ENCODE assay signal across 7 mouse cellular contexts in genomic region chr19:6398447-6399284, GRCm38 (mm10). TPM values are rescaled to one million over a fixed set of nuclear protein-coding genes. Genes with fewer than 3 reads are reported as not detected.
DNase-seq lines count a peak whose midpoint lies in the region; ATAC-seq lines count a peak whose summit lies in the region.

No protein-coding gene starts in this region.

- H3K36me3 ChIP-seq in intestine, embryonic 14.5 days (ENCODE audit: control insufficient read depth, insufficient read depth, low read length), result no peaks in the 10 kb centered on the region
- H3K36me3 ChIP-seq in liver, embryonic 16.5 days (ENCODE audit: control insufficient read depth, insufficient read depth), result no peaks in the 10 kb centered on the region
- H3K36me3 ChIP-seq in neural tube, embryonic 12.5 days, result no peaks in the 10 kb centered on the region

- peak overlapping the region; percentile 98 for H3K4me2 ChIP-seq in intestine, embryonic 14.5 days (ENCODE audit: low read length)
- peak overlapping the region; percentile 80 for H3K4me2 ChIP-seq in liver, embryonic 16.5 days (ENCODE audit: low read depth, low read length)
- peak overlapping the region; percentile 100 for H3K4me2 ChIP-seq in neural tube, embryonic 12.5 days (replicated peaks)

- H3K9me3 ChIP-seq in intestine, embryonic 14.5 days (ENCODE audit: control insufficient read depth, low read length), result no peaks in the 10 kb centered on the region
- no peaks in the 10 kb centered on the region for H3K9me3 ChIP-seq in liver, embryonic 16.5 days (replicated peaks; ENCODE audit: control insufficient read depth, low read length)
- no peaks in the 10 kb centered on the region for H3K9me3 ChIP-seq in neural tube, embryonic 12.5 days

- peaks cover 35% of the 10 kb centered on the region for H3K4me1 ChIP-seq in intestine, embryonic 14.5 days (replicated peaks; ENCODE audit: control insufficient read depth, insufficient read depth, low read length)
- H3K4me1 ChIP-seq in liver, embryonic 16.5 days (ENCODE audit: control insufficient read depth, low read depth, low read length), result peaks cover 7% of the 10 kb centered on the region
- peaks cover 41% of the 10 kb centered on the region for H3K4me1 ChIP-seq in neural tube, embryonic 12.5 days

- H3K27ac ChIP-seq in intestine, embryonic 14.5 days (ENCODE audit: low read depth), result no peak overlapping the region; the same call in 1 of the 2 replicates
- H3K27ac ChIP-seq in liver, embryonic 16.5 days (ENCODE audit: low read length), result peak overlapping the region; percentile 73
- H3K27ac ChIP-seq in neural tube, embryonic 12.5 days, result 0 out of 2 replicates have a peak overlapping the region, but pooled peaks have one; percentile 37

- peak; percentile 42; the same call in 1 of the 2 replicates for ATAC-seq in intestine, embryonic 14.5 days (replicated peaks; ENCODE audit: low FRiP score, low TSS enrichment, low read depth)
- ATAC-seq in liver, embryonic 16.5 days (ENCODE audit: low read depth), result peak; percentile 37
- peak; percentile 46 for ATAC-seq in neural tube, embryonic 12.5 days (ENCODE audit: low FRiP score, low read depth)

- peaks cover 30% of the 10 kb centered on the region for H3K27me3 ChIP-seq in intestine, embryonic 14.5 days (replicated peaks; ENCODE audit: control insufficient read depth, insufficient read depth, low read length)
- H3K27me3 ChIP-seq in liver, embryonic 16.5 days (ENCODE audit: control insufficient read depth, insufficient read depth, low read depth, low read length), result peaks cover 36% of the 10 kb centered on the region
- H3K27me3 ChIP-seq in neural tube, embryonic 12.5 days (replicated peaks), result peaks cover 39% of the 10 kb centered on the region

- under 1% methylated on average over 38 of the region's 39 CpGs for WGBS in intestine, embryonic 14.5 days
- WGBS in liver, embryonic 16.5 days (ENCODE audit: insufficient replicate concordance), result under 1% methylated on average over 39 of the region's 39 CpGs
- under 1% methylated on average over 39 of the region's 39 CpGs for WGBS in neural tube, embryonic 12.5 days

- peak; percentile 65 for DNase-seq in ZHBTc4 (ENCODE audit: low read depth, low spot score)
- DNase-seq in cerebellum, postnatal 10 days, result peak; percentile 71 to 79
- peak; percentile 52 to 68 for DNase-seq in gastrocnemius, postnatal 4 days (ENCODE audit: low spot score in 2 of 2)
- peak; percentile 72 for DNase-seq in intestine, embryonic 14.5 days (ENCODE audit: low spot score)
- DNase-seq in thymus, postnatal 36 days, result peak; percentile 94 to 95

- peak overlapping the region; percentile 52 for H3K4me3 ChIP-seq in intestine, embryonic 14.5 days (ENCODE audit: low read depth, low read length)
- H3K4me3 ChIP-seq in liver, embryonic 16.5 days (ENCODE audit: low read depth, low read length), result peak overlapping the region; percentile 58
- peak overlapping the region; percentile 57 for H3K4me3 ChIP-seq in neural tube, embryonic 12.5 days

- H3K9ac ChIP-seq in intestine, embryonic 14.5 days (ENCODE audit: low read length), result no peak overlapping the region
- peak overlapping the region; percentile 51 for H3K9ac ChIP-seq in liver, embryonic 16.5 days (ENCODE audit: low read depth, low read length)
- H3K9ac ChIP-seq in neural tube, embryonic 12.5 days, result peak overlapping the region; percentile 69

RNA-seq across cellular contexts. Expression of gene Rasgrp2, which starts 0.5 kb away (rescaled TPM):
- total RNA-seq in gastrocnemius, postnatal 4 days (2021), result 10 to 100 TPM; 37.4 to 40.2 TPM
- 30.0 and 31.8 TPM in 2 replicates for polyA plus RNA-seq in intestine, embryonic 14.5 days (2014; fragmentation: Nextera tagmentation; extraction: Ambion mirVana)
- polyA plus RNA-seq in liver, embryonic 16.5 days (2015; fragmentation: Nextera tagmentation; extraction: Ambion mirVana), result 78.8 and 81.7 TPM in 2 replicates
- polyA plus RNA-seq in neural tube, embryonic 12.5 days (2016; fragmentation: Nextera tagmentation; extraction: Ambion mirVana), result 26.4 and 28.3 TPM in 2 replicates

RNA-seq across cellular contexts. Expression of gene Pygm, which starts 14.5 kb away (rescaled TPM):
- total RNA-seq in gastrocnemius, postnatal 4 days (2021), result 1,000 to 10,000 TPM; 2,079 to 2,155 TPM
- 5.9 and 6.2 TPM in 2 replicates for polyA plus RNA-seq in intestine, embryonic 14.5 days (2014; fragmentation: Nextera tagmentation; extraction: Ambion mirVana)
- polyA plus RNA-seq in liver, embryonic 16.5 days (2015; fragmentation: Nextera tagmentation; extraction: Ambion mirVana), result 5.8 and 11.2 TPM in 2 replicates
- polyA plus RNA-seq in neural tube, embryonic 12.5 days (2016; fragmentation: Nextera tagmentation; extraction: Ambion mirVana), result 4.7 and 5.5 TPM in 2 replicates

RNA-seq across cellular contexts. Expression of gene Nrxn2, which starts 19.9 kb away (rescaled TPM):
- total RNA-seq in gastrocnemius, postnatal 4 days (2021), result 1 to 10 TPM; 3.4 to 3.7 TPM
- 1.9 and 2.1 TPM in 2 replicates for polyA plus RNA-seq in intestine, embryonic 14.5 days (2014; fragmentation: Nextera tagmentation; extraction: Ambion mirVana)
- polyA plus RNA-seq in liver, embryonic 16.5 days (2015; fragmentation: Nextera tagmentation; extraction: Ambion mirVana), result 0.39 and 0.50 TPM in 2 replicates
- 31.2 and 32.9 TPM in 2 replicates for polyA plus RNA-seq in neural tube, embryonic 12.5 days (2016; fragmentation: Nextera tagmentation; extraction: Ambion mirVana)

RNA-seq across cellular contexts. Expression of gene Sf1, which starts 35.2 kb away (rescaled TPM):
- total RNA-seq in gastrocnemius, postnatal 4 days (2021), result 100 to 1,000 TPM; 150 to 183 TPM
- 135 and 143 TPM in 2 replicates for polyA plus RNA-seq in intestine, embryonic 14.5 days (2014; fragmentation: Nextera tagmentation; extraction: Ambion mirVana)
- polyA plus RNA-seq in liver, embryonic 16.5 days (2015; fragmentation: Nextera tagmentation; extraction: Ambion mirVana), result 52.1 and 58.4 TPM in 2 replicates
- 171 TPM in 2 replicates for polyA plus RNA-seq in neural tube, embryonic 12.5 days (2016; fragmentation: Nextera tagmentation; extraction: Ambion mirVana)

RNA-seq across cellular contexts. Expression of gene Map4k2, which starts 57.7 kb away (rescaled TPM):
- total RNA-seq in gastrocnemius, postnatal 4 days (2021), result 10 to 100 TPM; 18.4 to 21.4 TPM
- 7.6 and 9.2 TPM in 2 replicates for polyA plus RNA-seq in intestine, embryonic 14.5 days (2014; fragmentation: Nextera tagmentation; extraction: Ambion mirVana)
- 8.2 and 8.6 TPM in 2 replicates for polyA plus RNA-seq in liver, embryonic 16.5 days (2015; fragmentation: Nextera tagmentation; extraction: Ambion mirVana)
- 16.0 and 18.4 TPM in 2 replicates for polyA plus RNA-seq in neural tube, embryonic 12.5 days (2016; fragmentation: Nextera tagmentation; extraction: Ambion mirVana)

Comparison
In these comparisons a context has a peak if more than half of its experiments do, and no peak if none do; other contexts are left out.
1. RNA of gene Nrxn2, which starts 19.9 kb away (polyA plus RNA-seq): 31.2 to 32.9 TPM in neural tube, embryonic 12.5 days; 1.9 to 2.1 TPM in intestine, embryonic 14.5 days and 0.39 to 0.50 TPM in liver, embryonic 16.5 days; every median in the first group is over 10 times any median in the second.
2. Peak in every context shown above with its lines, with median percentiles within 50 percentile points of each other: DNase-seq, ATAC-seq, H3K4me2 ChIP-seq and H3K4me3 ChIP-seq.